Mouse (Mus musculus): ENCODE measurements around the gene B4galt7. TPM values are rescaled to one million over a fixed set of nuclear protein-coding genes. Genes with fewer than 3 reads are reported as not detected.
"Not testable (repeated sequence)": the region's sequence is repeated elsewhere in the genome, so short reads cannot be mapped to it uniquely, and the experiment has no call there.

Gene B4galt7
- polyA plus RNA-seq, 1 experiment from 2014 or later = 22.1 TPM

- TF ChIP-seq CTCF (IDR thresholded peaks at IDR 0.05; ENCODE audit: low read depth) = no peak
- Histone ChIP-seq H3K4me3 (ENCODE audit: low read depth, low read length) (no peak overlapping the region), H3K36me3 (ENCODE audit: insufficient read depth) (no peaks in the 10 kb centered on the region), H3K4me2 (no peak overlapping the region), H3K9me3 (ENCODE audit: low read depth, low read length) (no peaks in the 10 kb centered on the region), H3K9ac (no peak overlapping the region), H3K27me3 (ENCODE audit: insufficient read depth, low read length) (no peaks in the 10 kb centered on the region), H3K27ac (ENCODE audit: low read depth) (no peak overlapping the region), H3K4me1 (ENCODE audit: insufficient read depth) (0 out of 2 replicates have a peak, but pooled peaks cover 3% of the 10 kb centered on the region)
- peak; percentile 44 for DNase-seq
- no peak for ATAC-seq (ENCODE audit: insufficient read depth)
- WGBS = 46% methylated on average over 5 of the region's 5 CpGs
These were observed 23.8 kb upstream of the B4galt7 start for GRCm38 (mm10) chr13:55575932-55576331.

- not testable (repeated sequence) for H3K9ac ChIP-seq; H3K4me3 ChIP-seq (ENCODE audit: low read depth, low read length); H3K4me2 ChIP-seq; H3K36me3 ChIP-seq (ENCODE audit: insufficient read depth); H3K9me3 ChIP-seq (ENCODE audit: low read depth, low read length); H3K4me1 ChIP-seq (ENCODE audit: insufficient read depth); DNase-seq; H3K27me3 ChIP-seq (ENCODE audit: insufficient read depth, low read length); H3K27ac ChIP-seq (ENCODE audit: low read depth); ATAC-seq (ENCODE audit: insufficient read depth)
- WGBS = 76% methylated on average over 7 of the region's 7 CpGs
These were observed 22.8 kb upstream of the B4galt7 start for GRCm38 (mm10) chr13:55576872-55577271.

- no peak overlapping the region for H3K4me2 ChIP-seq
- no peak for TF ChIP-seq CTCF (IDR thresholded peaks at IDR 0.05; ENCODE audit: low read depth)
- no peaks in the 10 kb centered on the region for H3K4me1 ChIP-seq (ENCODE audit: insufficient read depth)
- no peaks in the 10 kb centered on the region for H3K27me3 ChIP-seq (ENCODE audit: insufficient read depth, low read length)
- DNase-seq (no peak), ATAC-seq (ENCODE audit: insufficient read depth) (no peak)
- H3K9ac ChIP-seq = no peak overlapping the region
- H3K27ac ChIP-seq (ENCODE audit: low read depth) = no peak overlapping the region
- 74% methylated on average over 4 of the region's 4 CpGs for WGBS
- no peaks in the 10 kb centered on the region for H3K9me3 ChIP-seq (ENCODE audit: low read depth, low read length)
- H3K36me3 ChIP-seq (ENCODE audit: insufficient read depth) = no peaks in the 10 kb centered on the region
- no peak overlapping the region for H3K4me3 ChIP-seq (ENCODE audit: low read depth, low read length)
These were observed 21.6 kb upstream of the B4galt7 start for GRCm38 (mm10) chr13:55578086-55578485.

GRCm38 (mm10) chr13:55591961-55592490 is 7.7 kb upstream of the B4galt7 start:
- TF ChIP-seq CTCF (IDR thresholded peaks at IDR 0.05; ENCODE audit: low read depth) = no peak
- no peaks in the 10 kb centered on the region for H3K9me3 ChIP-seq (ENCODE audit: low read depth, low read length)
- ATAC-seq (ENCODE audit: insufficient read depth) (no peak), DNase-seq (peak; percentile 12)
- peaks cover 29% of the 10 kb centered on the region for H3K36me3 ChIP-seq (ENCODE audit: insufficient read depth)
- no peak overlapping the region for H3K4me3 ChIP-seq (ENCODE audit: low read depth, low read length)
- no peak overlapping the region for H3K27ac ChIP-seq (ENCODE audit: low read depth)
- no peak overlapping the region for H3K9ac ChIP-seq
- H3K4me2 ChIP-seq = no peak overlapping the region
- no peaks in the 10 kb centered on the region for H3K27me3 ChIP-seq (ENCODE audit: insufficient read depth, low read length)
- H3K4me1 ChIP-seq (ENCODE audit: insufficient read depth) = no peaks in the 10 kb centered on the region
- 67% methylated on average over 4 of the region's 4 CpGs for WGBS

DNA sequence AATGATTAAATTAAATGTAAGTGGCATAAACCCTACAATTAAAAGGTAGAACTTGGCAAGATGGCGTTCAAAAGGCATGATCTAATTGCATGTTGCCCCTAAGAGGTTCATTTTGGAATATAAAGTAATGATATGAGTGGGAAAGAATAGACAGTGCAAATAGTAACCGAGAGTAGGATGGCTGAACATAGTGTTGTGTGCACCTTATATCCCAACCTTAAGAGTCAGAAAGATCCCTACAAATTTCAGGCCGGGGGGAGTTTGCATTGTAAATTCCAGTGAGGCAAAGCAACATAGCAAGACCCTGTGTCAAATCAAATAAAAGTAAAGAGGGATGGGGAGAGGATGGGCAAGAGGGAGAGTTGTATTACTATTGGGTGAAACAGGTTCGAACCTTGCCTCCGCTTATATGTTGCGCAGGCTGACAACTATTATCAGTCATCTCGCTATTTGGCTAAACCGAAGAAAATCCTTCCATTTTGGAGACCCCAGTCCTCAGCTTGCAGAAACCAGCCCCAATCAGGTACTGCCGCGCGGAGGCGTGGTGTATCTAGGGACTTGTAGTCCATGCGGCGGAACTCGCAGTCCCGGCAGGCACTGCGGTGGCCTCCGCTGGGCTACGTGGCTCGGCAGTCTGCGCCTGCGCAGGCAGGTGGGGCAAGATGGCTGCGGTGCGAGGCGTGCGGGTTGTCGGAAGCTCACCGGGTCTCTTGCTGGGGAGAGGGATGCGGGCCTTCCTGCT is 7.0 kb upstream of the B4galt7 start:
- Histone ChIP-seq H3K4me1 (ENCODE audit: insufficient read depth) (no peaks in the 10 kb centered on the region), H3K9ac (peak overlapping the region; percentile 90), H3K27me3 (ENCODE audit: insufficient read depth, low read length) (no peaks in the 10 kb centered on the region), H3K9me3 (ENCODE audit: low read depth, low read length) (no peaks in the 10 kb centered on the region), H3K27ac (ENCODE audit: low read depth) (peak overlapping the region; percentile 48; the same call in 1 of the 2 replicates), H3K4me3 (ENCODE audit: low read depth, low read length) (peak overlapping the region; percentile 89), H3K36me3 (ENCODE audit: insufficient read depth) (peaks cover 35% of the 10 kb centered on the region), H3K4me2 (peak overlapping the region; percentile 85)
- TF ChIP-seq CTCF (IDR thresholded peaks at IDR 0.05; ENCODE audit: low read depth) = peak; percentile 18; the same call in 1 of the 2 replicates
- DNase-seq (peak; percentile 99), ATAC-seq (ENCODE audit: insufficient read depth) (peak; percentile 99)
- whole genome bisulfite sequencing = 5% methylated on average over 29 of the region's 29 CpGs

DNA sequence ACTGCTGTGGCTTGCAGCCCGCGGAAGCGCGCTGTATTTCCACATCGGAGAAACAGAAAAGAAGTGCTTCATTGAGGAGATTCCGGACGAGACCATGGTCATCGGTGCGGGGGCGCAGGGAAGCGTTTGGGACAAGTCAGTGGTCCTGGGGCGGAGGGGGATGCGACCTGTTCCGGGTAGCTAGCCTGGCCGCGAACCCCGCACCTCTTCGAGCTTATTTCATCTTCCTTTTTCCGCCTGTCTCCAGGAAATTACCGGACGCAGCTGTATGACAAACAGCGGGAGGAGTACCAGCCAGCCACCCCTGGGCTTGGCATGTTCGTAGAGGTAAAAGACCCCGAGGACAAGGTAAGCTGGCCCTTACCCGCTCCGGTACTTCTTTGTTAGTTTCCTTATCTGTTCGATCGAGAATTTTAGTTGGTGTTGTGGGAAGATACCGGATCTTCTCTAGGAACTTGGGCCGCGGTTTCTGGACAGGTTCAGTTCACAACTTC is 6.4 kb upstream of the B4galt7 start:
- TF ChIP-seq CTCF (IDR thresholded peaks at IDR 0.05; ENCODE audit: low read depth) = no peak
- Histone ChIP-seq H3K4me3 (ENCODE audit: low read depth, low read length) (peak overlapping the region; percentile 89), H3K27me3 (ENCODE audit: insufficient read depth, low read length) (no peaks in the 10 kb centered on the region), H3K4me2 (peak overlapping the region; percentile 85), H3K9me3 (ENCODE audit: low read depth, low read length) (no peaks in the 10 kb centered on the region), H3K4me1 (ENCODE audit: insufficient read depth) (no peaks in the 10 kb centered on the region), H3K27ac (ENCODE audit: low read depth) (peak overlapping the region; percentile 48; the same call in 1 of the 2 replicates), H3K36me3 (ENCODE audit: insufficient read depth) (peaks cover 38% of the 10 kb centered on the region), H3K9ac (peak overlapping the region; percentile 90)
- under 1% methylated on average over 31 of the region's 31 CpGs for WGBS
- ATAC-seq (ENCODE audit: insufficient read depth) = peak; percentile 56
- DNase-seq = no peak

DNA sequence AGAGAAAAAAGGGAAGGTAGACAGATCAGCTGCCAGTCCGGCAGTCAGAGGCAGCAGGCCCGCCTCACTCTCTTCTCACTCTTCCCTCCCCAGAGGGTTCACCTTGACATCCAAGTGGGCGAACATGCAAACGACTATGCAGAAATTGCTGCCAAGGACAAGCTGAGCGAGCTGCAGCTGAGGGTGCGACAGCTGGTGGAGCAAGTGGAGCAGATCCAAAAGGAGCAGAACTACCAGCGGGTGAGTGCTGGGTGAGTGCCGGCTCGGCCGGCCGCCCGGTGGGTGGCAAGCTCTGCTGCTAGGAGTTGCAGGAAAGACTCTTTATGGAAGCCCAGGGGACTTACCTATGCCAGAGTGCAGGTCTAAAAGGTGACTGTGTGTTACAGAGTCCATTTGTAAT is 4.3 kb upstream of the B4galt7 start:
- Histone ChIP-seq H3K9me3 (ENCODE audit: low read depth, low read length) (no peaks in the 10 kb centered on the region), H3K27ac (ENCODE audit: low read depth) (no peak overlapping the region), H3K4me1 (ENCODE audit: insufficient read depth) (no peaks in the 10 kb centered on the region), H3K36me3 (ENCODE audit: insufficient read depth) (peaks cover 41% of the 10 kb centered on the region), H3K27me3 (ENCODE audit: insufficient read depth, low read length) (no peaks in the 10 kb centered on the region), H3K4me3 (ENCODE audit: low read depth, low read length) (no peak overlapping the region), H3K9ac (no peak overlapping the region), H3K4me2 (no peak overlapping the region)
- no peak for DNase-seq
- 88% methylated on average over 12 of the region's 12 CpGs for WGBS
- TF ChIP-seq CTCF (IDR thresholded peaks at IDR 0.05; ENCODE audit: low read depth) = no peak
- no peak for ATAC-seq (ENCODE audit: insufficient read depth)
